Mouse (Mus musculus): ENCODE data around the gene Mrpl10.

Mrpl10 gene

DNA sequence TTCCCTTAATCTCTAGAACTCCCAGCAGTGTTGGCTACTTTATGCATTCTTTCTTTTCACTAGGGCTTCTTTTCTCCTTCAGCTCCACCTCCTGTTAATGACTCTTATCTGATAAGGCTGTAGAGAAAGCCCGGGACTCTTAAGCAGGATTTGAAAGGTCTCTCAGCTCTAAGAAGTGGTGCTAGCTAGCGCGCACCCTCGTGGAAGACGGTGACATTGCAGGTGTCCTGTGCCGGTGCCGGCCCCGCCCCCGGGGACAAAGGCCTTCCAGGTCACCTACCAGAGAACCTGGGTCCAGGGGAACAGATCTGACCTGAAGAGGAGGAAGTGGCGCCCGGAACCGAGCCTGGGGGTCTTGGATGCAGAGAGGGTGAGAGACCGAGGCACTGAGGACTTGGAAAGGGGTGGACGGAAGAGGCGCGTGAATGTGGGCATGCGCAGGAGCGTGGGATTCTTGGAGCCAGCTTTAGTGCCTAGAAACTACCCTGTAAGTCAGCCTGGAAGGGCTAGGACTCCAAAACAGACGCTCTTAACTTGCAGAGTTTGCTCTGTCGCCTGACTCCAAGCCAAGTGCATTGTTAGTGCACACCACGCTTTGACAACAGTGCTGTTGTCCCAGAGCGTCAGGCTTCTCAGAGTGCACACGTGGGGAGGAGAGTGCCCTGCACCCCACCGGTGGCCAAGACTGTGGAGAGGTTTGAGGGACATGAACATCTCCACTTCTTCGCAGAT lies 11.5 kb upstream of the Mrpl10 start, which contains the start of gene Scrn2:
TSS of gene Scrn2 (plus strand) at position 253 of the 732 bp plus-strand sequence.
- DNase-seq (ENCODE audit: low read depth, low spot score): peak; percentile 89

DNA sequence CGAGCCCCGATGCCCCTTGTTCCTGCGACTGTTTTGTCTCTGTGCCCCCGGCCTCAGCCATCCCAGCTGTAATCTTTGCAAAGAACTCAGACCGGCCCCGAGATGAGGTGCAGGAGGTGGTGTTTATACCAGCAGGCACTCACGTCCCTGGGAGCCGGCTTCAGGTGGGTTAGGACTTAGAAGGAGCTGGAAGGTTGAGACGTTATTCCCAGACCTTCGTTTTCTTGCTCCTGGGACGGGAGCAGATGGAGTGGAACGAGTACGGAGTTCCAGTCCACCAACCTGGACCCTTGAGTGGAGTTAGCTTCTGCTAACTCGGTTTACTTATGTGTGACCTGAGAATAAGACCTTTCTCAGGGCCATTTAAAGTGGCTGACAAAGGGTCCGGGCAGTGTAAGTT lies 10.9 kb upstream of the Mrpl10 start:
- DNase-seq (ENCODE audit: low read depth, low spot score): no peak

DNA sequence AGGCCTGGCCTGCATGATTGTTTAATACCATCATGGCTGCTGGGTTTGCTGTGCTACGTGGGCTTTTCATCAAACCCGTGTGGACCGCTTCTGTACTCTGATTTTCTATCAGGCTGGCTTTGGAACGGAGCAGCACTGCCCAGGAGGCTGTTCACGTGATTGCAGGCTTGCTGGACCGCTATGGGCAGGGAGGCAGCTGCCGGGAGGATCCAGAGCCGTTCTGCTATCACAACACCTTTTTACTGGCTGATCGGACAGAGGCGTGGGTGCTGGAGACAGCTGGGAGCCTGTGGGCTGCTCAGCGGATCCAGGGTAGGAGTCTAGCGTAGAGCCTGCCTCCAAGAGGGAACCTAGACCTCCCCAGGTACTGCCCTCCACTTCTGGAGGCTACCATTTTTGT lies 9.4 kb upstream of the Mrpl10 start:
- DNase-seq (ENCODE audit: low read depth, low spot score): no peak

DNA sequence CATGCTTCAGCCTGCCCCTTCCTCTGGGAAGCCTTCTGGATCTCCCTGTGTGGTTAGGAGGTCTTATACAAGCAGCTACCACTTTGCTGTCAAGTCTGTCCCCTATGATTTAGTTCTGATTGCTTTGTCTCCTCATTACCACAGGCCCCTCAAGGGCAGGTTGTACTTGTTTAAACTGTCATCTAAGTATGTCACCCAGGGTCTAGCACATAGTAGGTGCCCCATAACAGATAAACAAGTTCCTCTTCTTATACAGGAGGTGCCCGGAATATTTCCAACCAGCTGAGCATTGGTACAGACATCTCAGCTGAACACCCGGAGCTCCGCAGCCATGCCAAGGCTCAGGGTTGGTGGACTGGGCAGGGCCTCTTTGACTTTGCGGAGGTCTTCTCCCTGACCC lies 8.9 kb upstream of the Mrpl10 start:
- DNase-seq (ENCODE audit: low read depth, low spot score): no peak

DNA sequence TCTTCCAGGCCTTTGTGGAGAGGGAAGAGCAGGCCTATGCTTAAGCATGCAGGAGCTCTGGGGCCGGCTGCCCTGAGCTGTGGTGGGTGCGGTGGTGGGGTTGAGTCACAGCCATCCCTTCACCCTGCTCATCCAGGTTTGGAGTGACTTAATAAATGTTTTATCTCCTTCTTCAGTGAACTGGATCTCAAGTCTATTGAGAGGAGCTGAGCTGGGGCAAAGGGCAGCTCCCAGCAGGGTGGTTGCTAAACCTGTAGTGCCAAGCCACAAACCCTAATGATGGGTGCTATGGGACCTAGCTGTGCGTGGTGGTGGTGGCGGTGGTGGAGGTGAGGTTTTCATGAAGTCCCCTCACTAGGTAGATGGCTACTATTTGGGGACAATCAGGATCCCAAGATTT lies 7.6 kb upstream of the Mrpl10 start:
- DNase-seq (ENCODE audit: low read depth, low spot score): no peak

DNA sequence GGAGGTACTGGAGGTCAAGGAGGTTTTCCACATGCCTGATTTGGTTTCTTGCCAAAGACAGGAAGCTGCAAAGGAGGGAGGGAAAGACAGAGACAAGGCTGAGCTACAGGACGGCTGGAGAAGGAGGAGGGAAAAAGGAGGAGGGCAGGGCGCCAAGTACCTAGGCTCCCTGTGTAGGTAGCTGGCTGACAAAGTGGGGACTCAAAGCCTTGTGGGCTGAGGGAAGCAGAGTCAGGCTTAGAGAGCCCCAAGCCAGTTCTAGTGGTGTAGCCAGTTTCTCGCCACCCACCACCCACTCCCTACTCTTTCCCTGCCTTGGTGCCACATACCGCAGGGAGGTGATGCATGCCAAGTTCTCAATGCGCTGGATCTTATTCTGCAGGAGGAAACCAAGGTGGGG lies 5.2 kb upstream of the Mrpl10 start:
- DNase-seq (ENCODE audit: low read depth, low spot score): no peak

DNA sequence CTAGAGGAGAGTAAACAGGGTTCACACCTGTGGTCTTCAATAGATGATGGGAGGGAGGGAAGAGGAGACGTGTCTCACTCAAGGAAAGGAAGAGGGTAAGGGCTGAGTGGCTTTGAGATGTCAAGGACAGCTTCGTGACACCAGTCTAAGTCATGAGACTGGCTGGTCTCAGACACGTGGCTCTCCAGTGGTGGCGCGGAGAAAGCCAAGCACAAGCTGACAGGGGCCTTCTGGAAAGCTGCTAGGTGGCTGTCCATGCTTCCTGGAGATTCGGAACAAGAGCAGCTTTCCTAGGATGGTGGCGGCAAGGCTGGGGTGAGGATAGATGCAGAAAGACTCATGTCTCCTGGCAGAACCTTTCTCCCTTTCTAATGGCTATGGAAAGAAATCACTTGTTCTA lies 2.5 kb upstream of the Mrpl10 start:
- no peak for DNase-seq (ENCODE audit: low read depth, low spot score)

DNA sequence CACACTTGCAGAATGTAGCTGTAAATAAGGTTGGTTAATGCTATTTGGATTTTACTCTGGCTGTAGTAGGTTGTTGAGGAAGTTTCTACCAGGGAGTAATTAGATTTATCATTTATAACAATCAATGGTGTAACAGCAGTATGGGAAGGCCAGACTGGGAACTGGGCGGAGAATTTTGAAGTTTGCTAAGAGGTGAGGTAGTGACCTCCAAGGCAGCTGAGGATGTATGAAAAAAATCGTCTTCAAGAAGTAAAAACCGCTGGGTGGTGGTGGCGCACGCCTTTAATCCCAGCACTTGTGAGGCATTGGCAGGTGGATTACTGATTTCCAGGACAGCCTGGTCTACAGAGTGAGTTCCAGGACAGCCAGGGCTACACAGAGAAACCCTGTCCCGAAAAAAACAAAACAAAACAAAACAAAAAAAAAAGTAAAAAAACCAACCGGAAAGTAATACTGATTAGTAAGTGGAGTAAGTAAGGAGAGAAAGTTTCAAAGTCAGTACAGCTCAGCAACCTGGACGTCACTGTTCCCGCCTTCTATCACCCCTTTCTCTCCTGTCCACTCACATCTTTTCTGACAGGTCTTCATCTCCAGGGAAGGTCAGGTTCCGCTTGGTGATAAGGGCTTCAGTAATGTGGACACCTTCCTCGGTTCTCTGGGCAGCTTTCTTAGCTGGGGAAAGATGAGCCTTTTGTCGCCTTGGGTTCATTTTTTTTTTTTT lies 899 bp upstream of the Mrpl10 start:
- DNase-seq (ENCODE audit: low read depth, low spot score): no peak

DNA sequence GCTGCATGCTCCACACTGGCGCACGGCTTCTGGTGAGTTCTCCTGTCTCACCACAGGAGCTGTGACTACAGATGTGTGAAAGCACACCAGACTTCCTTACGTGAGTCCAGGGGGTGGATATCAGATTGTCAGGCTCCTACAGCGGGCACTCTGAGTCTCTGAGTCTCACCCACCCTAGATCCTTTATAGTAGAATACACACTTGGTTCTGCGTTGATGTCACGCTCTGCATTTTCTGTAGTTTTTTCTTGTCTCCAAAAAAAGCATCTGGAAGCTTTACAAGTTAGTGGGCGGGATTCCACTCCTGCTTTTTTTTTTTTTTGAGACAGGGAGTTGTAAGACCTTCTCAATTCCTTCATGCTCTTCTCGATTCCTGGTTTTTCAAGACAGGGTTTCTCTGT lies 3.5 kb downstream of the Mrpl10 start:
- DNase-seq (ENCODE audit: low read depth, low spot score): no peak

DNA sequence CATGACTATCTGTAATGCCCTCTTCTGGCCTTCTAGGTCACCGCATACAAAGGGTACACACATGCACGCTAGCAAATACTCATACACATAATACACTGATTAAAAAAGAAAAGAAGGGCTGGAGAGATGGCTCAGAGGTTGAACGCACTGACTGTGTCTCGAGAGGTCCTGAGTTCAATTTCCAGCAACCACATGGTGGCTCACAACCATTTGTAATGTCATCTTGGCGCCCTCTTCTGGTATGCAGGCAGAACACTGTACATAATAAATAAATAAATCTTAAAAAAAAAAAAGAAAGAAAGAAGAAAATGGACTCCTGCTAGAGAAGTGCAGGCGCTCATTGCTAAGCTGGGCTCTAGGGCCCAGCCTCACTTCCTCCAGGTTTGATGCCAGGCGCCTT lies 4.5 kb downstream of the Mrpl10 start:
- DNase-seq (ENCODE audit: low read depth, low spot score): peak; percentile 48

DNA sequence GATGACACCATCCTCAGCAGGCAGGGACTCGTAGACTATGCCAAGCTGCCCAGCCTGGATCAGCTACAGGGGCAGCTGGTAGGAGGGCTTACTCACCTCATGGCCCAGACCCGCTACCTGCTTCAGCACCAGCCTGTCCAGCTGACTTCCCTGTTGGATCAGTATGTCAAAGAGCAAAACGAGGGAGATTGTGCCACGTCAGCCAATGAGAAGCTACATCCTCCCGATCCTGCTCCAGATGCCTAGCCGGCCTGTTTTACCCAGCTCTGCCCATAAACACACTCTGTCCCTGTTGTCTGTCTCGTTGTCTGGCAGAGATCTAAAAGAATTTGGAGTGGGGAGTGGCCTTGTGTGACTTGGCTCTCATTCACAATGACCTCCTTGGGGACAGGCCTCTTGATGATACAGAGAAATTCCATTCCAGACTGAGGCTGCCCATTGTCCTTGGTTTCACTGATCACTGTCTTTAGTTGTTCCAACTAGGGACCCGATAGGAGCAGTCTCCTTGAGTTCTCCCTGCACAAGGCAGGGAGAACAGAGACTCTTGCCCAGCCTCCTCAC lies 6.8 kb downstream of the Mrpl10 start:
- no peak for DNase-seq (ENCODE audit: low read depth, low spot score)

DNA sequence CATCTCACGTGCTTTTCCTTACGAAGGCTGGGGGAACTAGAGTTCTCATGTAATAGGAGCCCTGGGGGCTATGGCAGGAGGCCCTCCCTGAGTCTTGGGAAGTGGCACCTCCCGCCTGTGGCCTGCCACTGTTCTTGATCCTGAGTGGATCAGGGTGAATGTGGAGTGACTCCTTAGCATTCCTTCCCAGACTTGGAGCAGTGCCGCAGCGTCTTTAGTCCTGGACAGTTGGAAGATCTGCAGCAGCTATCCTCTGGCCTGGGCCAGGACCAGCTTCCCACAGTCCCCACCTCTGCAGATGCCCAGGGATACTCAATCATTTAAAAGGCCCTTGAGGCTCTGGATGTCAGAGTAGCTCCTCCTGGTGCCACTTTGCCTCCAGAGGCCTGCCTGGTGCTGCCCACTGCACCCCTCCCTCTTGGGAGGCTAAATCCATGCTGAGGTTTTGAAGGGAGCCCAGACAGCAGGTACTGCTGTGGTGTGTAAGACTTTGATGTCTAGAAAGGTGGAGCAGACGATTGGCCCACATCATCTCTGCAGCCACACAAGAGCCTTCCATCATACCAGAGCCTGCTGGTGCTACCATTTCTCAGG lies 8.2 kb downstream of the Mrpl10 start:
- no peak for DNase-seq (ENCODE audit: low read depth, low spot score)

DNA sequence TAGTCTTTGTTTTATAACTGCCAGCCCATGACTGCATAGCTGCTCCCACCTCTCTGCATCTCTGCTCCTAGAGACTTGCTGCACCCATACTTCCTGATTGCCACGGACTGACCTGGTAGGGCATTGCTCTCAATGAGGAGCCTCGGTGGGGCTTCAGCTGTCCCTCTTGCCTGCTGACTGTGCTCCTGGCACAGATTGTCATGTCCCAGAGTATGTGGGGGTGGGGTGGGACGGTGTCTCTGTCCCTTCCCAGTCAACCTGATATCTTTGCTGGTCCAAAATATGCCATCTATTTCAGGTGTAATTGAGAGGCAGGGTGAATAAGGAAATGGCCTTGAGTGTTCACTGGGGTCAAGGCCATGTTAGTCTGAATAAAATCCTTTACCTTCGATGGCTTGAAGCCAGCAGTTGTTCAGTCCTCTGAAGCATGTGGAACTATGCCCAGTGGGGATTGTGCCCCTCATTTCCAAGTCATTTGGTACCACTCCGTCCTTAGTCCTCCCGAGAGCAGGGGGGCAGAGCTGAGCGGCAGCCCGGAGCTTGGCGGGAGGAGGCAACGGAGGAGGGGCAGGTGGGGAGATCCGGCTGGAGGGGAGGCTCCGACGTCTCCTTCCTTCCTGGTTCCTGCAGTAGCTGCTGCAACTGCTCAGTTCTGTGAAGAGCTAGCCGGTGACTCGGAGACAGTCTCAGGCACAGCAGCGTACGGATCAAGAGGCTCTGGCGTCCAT lies 9.0 kb downstream of the Mrpl10 start, which contains the start of gene Osbpl7:
TSS of gene Osbpl7 (plus strand) at position 413 of the 728 bp plus-strand sequence.
- DNase-seq (ENCODE audit: low read depth, low spot score): peak; percentile 49

DNA sequence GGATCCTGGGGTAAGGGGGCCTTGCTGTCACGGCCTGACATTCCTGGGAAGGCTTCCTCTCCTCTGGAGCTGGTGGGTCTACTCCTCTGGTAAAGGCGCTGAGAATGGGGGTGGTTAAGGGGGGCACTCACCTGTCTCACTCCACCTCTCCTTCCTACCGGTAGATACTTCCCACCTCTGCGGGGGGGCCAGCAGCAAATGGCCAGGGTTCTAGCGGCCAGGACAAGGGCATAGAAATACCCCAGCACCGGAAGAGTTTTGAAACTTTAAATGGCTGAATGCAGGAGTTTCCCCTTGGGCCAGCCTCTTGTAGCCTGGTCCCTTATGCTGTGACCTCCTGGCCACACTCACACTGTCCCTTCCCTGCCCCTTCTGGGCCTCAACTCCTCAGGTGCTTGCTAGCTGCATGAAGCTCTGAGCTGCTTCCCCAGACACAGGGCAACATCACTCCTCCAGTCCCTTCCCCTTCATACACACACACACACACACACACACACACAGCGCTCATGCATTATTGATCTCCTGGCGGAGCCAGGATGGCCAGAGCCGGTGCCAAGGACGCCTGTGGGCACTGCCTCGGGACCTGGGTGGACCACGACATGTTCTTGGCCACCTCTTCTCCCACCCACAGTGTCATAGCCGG lies 9.7 kb downstream of the Mrpl10 start:
- DNase-seq (ENCODE audit: low read depth, low spot score): no peak

DNA sequence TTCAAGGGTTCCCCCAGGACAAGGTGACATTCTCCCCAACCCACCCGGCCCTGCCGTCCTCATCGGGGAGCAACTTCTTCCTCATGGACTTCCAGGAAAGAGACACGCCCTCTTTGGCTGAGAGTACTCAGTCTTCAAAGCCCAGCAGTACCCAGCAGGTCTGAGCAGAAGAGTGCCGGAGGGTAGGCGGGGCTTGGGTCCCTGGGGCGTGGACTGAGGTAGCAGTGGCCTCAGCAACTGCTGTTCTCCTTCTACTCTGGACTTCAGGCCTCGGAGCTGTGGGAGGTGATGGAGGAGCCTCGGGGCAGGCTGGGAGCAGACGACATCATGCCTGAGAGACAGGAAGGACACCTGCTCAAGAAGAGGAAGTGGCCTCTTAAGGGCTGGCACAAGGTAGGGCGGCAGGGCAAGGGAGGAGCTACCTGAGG lies 10.9 kb downstream of the Mrpl10 start:
- no peak for DNase-seq (ENCODE audit: low read depth, low spot score)

DNA sequence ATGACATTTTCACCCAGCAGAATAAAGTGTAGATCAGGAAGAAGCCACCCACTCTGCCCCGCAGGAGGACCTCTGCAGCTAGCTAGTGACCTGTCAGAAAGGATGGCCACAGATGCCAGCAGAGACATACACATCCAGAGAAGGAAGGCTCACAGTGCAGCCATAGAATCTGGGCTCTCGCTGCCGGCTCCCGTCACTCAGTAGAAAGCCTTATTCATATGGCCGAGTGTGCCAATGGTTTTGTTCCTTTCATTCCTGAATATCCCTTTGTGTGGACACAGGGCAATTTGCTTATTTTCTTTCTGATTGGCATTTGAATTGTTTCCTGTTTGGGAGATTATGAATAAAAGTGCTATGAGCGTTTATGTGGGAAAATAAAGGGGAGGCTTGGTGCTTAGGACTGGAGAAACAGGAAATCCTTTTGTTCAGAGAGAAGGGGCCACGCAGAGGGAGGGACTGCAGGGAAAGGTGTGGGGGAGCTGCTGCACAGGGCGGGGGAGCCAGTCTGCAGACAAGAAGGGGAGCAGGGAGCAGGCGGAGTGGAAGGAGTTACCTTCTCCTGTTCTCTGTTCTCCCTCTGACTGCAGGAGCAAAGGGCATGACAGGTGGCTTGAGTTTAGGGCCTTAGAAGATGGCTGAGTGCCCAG lies 22.0 kb downstream of the Mrpl10 start:
- DNase-seq (ENCODE audit: low read depth, low spot score): no peak

DNA sequence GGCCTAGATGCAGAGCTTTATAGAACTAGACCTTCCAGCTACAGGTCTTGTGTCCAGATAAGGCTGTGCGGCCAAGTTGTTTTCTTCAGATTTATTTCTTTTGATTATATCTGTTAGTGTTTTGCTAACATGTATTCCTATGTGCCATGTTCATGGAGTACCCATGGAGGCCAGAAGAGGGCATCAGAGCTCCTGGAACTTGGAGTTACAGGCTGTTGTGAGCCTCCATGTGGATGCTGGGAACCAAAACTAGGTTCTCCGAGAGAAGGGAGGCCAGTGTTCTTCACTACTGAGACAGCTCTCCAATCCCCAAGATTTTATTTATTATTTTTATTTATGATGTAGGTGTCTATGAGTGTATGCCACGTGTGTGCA lies 22.5 kb downstream of the Mrpl10 start:
- no peak for DNase-seq (ENCODE audit: low read depth, low spot score)

DNA sequence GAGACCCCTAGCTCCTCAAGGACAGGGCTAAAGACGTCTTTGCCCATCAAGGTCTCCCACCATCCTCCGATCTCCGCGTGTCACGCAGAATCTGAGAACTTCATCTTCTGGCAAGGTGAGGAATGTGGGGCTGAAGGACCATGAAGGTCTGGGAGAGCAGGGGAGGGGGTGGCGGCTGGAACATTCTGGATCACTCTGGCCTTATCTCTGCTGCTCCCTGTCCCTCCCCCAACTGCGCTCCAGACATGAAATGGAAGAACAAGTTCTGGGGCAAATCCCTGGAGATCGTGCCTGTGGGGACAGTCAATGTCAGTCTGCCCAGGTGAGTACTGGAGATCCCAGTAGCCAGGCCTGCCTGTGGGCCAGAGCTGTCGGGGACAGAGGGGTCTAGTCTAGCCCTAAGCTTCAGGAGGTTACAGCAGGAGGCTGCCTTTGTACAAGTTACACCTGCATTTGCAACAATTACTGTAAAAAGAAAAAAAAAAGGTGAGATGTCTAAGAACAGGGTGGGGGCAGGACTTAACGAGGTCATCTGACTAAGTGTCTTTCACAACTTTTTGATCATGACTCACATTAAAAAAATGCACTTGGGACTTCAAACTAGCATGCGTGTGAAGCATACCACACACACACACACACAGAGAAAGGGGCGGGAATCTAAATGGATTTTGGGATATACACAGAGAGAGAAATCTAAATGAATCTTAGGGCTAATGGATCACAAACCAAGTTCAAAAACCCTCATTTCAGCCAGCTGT lies 24.4 kb downstream of the Mrpl10 start:
- DNase-seq (ENCODE audit: low read depth, low spot score): peak; percentile 88

DNA sequence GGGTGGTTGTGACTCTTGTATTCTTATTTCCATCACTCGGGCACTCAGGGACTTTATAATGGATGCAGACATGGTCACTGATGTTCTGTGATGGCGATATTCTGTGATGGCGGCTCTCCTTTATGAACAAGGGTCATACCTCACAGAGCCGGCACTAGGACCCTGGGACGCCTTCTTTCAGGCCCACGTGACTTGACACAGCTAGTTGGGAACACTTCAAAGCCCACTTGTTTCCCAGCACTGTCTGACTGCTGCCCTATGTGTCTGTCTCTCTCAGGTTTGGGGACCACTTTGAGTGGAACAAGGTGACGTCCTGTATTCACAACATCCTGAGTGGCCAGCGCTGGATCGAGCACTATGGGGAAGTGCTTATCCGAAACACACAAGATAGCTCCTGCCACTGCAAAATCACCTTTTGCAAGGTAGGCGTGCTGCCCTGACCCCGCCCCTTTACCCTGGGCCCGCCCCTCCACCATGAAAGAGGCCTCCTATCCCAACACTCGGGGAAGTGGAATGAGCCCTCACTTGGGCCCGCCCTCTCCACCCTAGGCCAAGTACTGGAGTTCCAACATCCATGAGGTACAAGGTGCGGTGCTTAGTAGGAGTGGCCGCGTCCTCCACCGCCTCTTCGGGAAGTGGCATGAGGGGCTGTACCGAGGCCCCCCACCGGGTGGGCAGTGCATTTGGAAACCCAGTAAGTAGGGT lies 25.4 kb downstream of the Mrpl10 start:
- DNase-seq (ENCODE audit: low read depth, low spot score): no peak
